Mouse (Mus musculus) heart, postnatal 10 days (tissue): ENCODE measurements at regions not wholly inside any gene's neighbourhood (a gene's known extent, or its start where the extent isn't known, plus 50 kb on each side); places are given as distances from the start of the nearest gene placed in this dataset.

ENCODE experiments used
- DNase-seq, 2 experiments: peaks; one replicate each; pipeline ENCODE4 v3.0.0; 2021
- intact Hi-C: fragments of 180-260 bp; cut with DNase I; formaldehyde crosslinking; loops from one replicate; pipeline ENCODE4 v1.15.1; 2025

DNA sequence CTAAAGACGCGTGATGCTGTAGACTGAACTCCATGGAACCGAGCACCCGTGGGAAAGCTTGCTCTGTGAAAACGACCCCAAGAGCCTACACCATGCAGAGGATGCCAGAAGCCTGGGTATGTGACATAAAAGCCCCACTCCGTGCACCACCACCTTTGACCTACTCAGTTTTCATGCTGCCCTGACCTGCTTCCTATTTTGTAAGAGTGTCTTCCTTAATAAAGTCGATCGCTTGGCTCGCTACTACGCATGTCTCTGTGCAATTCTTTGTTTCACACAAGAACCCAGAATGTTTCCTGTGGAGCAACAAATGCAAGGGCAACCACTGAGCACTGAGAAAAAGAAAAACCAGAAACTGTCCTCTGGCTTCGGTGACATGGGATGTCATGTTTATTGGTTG, 60.5 kb downstream of the Sec61b start:
- intact Hi-C loops: no loop called here
- no peak for DNase-seq

DNA sequence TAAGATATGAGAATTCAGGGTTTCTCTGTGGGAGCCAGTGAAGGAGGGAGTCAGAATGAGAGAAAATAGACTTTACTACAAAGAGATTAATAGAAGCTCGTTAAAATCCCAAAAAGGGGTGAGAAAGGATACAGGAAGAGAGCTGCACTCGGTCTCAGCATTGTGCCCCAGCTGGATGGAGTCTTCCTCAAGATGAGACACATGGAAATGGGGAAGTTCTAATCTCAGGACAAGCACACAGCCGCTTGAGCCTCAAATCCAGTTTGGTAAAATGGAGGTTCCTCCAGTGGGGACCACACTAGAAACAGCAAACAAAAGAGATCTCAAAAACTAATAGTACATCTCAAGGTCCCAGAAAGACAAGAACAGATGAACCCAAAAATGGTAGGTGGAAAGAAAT, 93.2 kb downstream of the Sec61b start:
- intact Hi-C loops: no loop called here
- no peak for DNase-seq

DNA sequence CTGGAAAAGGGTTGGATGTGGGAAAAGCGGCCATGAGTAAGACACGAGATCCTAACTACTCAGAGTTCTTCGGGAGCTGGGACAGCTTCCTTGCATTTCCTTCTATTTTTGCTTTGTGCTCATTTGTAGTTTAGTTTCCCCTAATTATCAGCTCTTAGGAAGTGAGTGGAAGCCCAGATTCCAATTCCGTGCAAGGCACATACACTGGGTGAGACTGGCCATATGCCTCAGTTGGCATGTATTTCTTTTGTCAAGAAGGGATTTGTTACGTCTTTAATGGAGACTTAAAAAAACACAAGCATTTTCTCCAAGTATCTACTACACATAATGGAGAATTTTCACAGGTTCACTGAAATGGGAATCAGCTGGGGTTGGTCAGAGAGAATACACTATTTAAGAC, 96.4 kb downstream of the Sec61b start:
- no peak for DNase-seq
- intact Hi-C loops: no loop called here

DNA sequence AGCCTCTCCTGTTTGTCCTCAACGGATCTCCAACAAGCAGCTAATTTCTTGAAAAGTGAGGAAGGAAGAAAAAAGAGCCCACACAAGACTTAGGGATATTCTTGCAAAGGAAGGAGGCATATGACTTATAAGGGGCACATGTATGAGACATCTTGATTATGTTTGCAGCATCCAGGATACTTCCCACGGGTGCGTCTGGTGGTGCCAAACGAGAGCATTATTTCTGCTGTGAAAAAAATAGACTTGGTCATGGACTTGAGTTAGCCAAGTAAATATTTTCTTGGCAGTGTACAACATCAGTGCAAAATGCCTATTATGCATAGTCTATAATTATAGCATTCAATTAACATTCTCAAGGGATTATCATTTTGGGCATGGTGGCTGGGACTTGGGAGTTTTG, 101.6 kb downstream of the Sec61b start:
- no peak for DNase-seq
- intact Hi-C loops: loop anchor here (5.0 kb wide), 1 partner anchor 466 kb away; no protein-coding TSS in a partner anchor

DNA sequence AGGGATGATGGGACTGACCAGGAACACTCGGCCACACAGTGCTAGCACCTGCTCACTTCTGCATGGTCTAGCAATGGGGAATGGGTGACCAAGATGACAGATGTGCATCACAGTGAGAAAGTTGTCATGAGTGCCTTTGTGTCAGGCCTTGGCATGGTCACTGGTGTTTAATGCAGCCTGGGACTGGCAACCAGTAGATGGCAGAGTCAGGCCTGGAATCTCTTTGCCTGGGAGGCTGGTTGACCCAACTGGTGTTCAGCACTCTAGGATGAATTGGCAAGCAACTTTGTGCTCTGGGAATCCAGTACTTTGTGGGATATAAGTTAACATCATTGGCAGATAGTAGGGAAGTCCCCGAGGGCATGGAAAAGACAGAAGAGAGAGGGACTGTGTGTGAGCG, 103.0 kb downstream of the Sec61b start:
- intact Hi-C loops: loop anchor here (5.0 kb wide), 1 partner anchor 465 kb away; no protein-coding TSS in a partner anchor
- peak; percentile 66 to 71 for DNase-seq

DNA sequence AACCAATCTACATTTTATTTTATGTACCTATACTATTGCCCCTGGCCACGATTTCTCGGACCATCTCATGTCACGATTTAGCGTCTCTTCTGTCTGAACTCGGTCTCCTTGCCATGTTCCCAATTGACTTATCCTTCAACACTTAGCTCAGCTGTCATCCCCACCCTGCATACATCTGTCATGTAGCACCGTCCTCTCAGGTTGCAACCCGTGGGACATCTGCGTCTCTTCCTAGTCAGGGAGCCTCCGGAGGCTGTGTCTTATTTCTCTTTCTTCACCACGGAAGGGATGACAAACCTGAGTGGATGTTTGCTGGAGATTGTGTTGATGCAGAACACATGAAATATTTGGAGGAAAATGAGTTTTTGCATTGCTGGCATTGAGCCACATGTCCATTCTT, 104.2 kb downstream of the Sec61b start:
- intact Hi-C loops: loop anchor here (5.0 kb wide), 1 partner anchor 464 kb away; no protein-coding TSS in a partner anchor
- no peak for DNase-seq

DNA sequence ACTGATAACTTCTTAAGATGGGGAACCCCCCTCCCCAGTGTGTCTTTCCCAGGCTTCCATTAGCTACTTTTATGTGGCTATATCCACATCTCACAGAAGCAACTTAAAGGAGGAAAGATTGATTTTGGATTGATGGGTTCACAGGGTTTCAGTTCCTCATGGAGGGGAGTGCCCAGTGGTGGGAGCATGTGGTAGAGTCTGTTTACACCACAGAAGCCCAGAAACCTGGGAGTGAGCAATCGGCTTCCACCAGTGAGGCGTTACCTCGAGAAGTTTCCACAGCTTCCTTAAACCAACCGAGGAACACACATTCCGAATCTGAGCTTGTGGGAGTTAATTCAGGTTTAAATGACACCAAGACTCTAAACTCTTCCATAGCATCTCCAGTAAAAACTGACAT, 106.1 kb downstream of the Sec61b start:
- intact Hi-C loops: no loop called here
- DNase-seq: no peak

DNA sequence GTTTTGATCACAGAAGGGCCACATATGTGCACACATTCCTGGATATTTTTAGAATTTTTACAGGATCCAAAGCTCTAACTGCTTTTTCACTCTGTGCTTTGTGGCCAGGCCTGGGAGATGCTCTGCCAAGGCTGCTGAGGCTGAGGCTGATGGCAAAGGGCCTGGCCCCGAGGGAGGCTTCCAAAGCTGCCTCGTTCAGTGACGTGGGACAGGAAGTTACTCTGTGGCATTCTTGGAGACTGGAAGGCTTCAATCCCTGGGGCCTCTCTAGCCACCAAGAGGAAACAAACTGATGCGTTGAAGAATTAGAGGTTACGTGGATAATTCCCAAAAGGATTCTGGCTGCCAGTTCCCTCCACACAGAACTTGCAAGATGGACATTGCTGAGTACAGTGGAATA, 112.8 kb downstream of the Sec61b start:
- intact Hi-C loops: no loop called here
- peak; percentile 75 to 76 for DNase-seq

DNA sequence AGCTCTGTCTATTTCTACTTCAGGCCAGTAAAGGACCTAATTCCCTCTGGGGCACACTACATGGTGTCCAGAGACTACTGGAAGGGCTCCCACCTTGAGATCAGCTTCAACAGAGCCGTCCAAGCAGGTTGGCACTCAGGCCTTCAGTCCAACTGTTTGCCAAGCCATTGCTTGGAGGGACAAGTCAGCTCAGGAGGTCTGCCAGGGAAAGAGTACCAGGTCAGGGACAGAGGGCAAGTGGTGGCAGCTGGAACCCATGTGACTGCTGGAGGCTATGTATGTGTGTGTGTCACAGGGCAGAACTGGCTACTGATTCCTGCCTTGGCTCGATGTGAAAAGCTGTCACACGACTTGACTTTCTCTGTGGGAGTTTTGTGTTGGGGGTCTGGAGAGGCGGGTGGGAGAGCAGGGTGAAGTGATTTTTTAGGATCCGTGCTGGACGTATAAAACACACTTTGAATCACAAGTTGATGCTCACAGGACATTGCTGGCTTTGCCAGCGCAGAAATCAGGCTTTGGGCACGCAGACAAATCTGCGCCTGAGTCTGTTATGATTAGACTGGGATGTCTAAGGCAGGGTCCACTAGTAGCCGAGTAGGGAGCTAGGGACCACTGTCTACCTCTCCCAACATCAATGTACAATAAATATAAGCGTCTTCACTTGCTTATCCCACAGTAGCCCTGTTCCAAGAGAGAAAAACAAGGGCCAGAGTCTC, 118.0 kb downstream of the Sec61b start:
- intact Hi-C loops: loop anchor here (2.0 to 10.0 kb wide), 2 partner anchors 158 to 452 kb away; partner anchors contain the start of gene Nr4a3
- peak; percentile 36 to 63 for DNase-seq

DNA sequence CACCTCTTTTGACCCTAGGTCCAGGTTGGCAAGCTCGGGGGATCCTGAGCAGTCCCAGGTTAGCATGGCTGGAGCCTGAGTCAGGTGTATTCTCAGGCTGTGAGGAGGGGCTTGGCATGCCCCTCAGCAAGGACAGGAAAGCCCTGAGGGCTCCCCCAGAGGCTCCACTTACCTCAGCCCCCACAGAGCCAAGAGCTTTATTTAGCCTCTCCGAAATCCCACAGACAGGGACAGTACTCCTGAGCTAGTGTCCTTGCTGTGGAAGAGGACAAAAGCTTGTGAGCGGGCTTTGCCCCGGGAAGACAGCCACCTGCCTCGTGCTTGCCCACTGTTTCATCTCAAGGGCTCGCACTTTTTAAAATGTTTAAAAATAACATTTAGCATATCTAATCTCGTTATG, 118.7 kb downstream of the Sec61b start:
- peak; percentile 57 to 79 for DNase-seq
- intact Hi-C loops: loop anchor here (2.0 to 10.0 kb wide), 2 partner anchors 158 to 452 kb away; partner anchors contain the start of gene Nr4a3

DNA sequence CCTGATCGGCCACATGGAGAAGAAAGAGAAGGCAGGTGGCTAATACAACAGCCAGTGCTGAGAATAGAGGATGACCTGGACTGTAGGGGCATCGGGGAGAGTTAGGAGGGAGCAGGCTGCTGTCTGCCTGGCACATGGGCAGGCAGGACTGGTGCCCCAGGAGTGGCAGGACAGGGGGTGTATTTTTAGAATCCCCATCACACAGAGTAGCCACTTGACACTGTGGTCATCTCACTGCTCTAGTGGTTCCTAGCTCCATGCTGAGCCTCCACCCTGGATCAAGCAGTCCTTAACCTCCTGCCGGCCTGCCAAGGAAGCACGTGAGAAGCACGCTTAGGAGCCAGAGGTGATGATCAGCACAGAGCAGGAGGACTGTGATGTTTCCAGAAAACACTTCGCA, 119.7 kb downstream of the Sec61b start:
- intact Hi-C loops: loop anchor here (2.0 to 10.0 kb wide), 2 partner anchors 77 to 159 kb away; no protein-coding TSS in a partner anchor
- peak; percentile 61 to 78 for DNase-seq

DNA sequence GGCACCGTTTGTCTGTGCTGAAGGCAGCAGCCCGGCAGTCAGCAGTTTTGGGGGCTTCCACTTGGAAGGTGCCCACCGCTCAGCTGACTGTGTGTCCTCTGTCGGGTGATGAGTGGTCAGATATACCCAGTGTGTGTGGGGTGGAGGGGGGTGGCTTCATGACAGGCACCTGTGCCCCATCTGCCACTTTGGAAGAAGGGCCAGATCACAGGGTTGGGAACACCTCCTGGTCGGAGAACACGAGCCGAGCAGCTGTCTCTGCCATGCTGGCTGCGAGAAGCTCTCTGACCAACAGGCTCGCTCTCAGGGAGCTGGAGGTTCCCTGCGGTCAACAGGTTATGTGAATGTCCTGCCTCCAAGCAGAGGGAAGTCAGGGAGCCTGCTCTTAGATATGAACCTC, 121.4 kb downstream of the Sec61b start:
- intact Hi-C loops: loop anchor here (2.0 to 10.0 kb wide), 2 partner anchors 75 to 161 kb away; no protein-coding TSS in a partner anchor
- no peak for DNase-seq

DNA sequence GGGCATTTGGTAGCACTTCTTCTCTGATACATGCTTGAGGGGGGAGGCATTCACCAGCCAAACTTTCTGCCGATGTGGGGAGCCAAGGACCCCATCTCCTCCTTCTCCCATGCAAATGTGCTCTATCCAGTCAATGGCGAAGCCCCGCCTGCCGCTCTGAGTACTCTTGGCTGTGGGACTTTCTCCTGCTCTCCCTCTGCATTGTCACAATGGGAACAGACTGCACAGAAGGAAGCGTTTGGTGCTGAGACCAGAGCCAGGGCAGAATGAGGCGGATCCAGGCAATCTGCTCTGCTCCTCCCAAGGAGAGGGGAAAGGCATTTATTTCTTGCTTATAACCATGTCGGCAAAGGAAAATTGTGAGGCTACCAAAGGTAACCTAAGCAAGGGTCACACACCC, 123.1 kb downstream of the Sec61b start:
- intact Hi-C loops: loop anchor here (10.0 kb wide), 1 partner anchor 163 kb away; no protein-coding TSS in a partner anchor
- no peak for DNase-seq

DNA sequence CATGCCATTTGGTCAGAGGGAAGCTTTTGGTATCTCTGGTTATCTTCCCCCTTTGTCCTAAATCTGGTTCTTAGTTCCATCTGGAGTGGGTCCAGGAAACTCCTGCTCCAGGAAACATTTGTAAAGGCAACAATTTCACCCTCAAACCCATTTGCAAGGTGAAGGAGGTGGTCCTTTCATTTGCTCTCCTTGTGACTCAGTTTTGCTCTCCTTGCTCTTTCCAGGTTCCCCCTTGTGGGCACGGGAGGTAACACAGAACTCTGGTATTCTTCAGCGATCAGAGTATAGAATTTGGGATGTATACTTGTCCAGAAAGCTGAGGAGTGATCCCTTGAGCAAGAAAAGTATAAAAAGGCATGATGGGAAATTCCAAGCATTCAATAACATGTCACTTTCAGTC, 123.8 kb downstream of the Sec61b start:
- intact Hi-C loops: loop anchor here (10.0 kb wide), 1 partner anchor 163 kb away; no protein-coding TSS in a partner anchor

DNA sequence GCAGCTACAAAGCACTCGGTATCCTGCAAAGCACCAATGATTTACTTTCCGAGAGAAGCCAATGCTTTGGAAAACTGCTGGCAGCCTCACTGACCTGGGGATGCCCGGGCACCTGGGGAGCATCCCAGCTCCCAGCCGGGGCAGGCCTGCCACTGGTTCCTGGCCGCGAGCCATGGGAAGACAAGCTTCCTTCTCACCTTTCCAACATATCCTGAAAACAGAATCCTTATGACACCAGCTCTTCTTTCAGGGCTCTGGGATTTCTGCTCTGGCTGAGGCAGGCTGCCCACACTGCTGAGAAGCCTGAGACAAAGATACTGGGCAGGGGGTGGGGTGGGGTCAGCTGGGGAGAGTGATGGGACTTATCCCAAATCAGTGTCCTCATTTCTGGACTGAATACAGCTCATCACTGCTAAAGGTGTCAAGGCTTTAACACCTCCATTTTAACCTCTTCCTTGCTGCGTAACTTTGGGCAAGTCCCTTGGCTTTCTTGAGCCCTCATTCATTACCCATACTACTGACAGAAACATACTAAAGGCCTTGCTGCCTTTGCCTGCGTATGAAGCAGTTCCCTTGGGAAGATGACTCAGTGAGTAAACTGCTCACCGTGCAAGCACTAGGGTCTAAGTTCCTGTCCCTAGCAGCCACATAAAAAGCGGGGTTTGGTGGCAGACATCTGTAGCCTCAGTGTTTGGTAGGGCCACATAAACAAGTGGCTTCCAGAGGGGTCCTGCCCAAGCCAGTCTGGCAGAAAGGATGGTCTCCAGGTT, 127.0 kb downstream of the Sec61b start:
- intact Hi-C loops: no loop called here
- no peak for DNase-seq

More for the DNA sequence above, 123.8 kb downstream of the Sec61b start:
- no peak for DNase-seq

DNA sequence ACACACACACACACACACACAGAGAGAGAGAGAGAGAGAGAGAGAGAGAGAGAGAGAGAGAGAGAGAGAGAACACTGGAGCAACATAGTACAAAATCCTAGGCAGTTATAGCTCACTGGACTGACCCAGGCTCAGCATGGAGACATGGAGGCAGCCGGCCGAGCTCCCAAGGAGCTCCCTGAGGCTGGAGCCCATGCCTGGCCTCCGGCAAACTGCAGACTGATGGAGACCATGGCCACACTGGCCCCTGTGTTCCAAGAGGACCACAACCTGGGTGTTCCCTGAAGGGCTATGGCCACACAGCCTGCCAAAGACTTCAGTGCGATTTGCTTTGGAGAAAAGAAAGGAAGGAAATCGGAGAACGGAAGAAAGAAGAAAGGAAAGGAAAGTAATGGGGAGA, 128.9 kb downstream of the Sec61b start:
- DNase-seq: peak in 1 of 2 experiments; percentile 51
- intact Hi-C loops: no loop called here

DNA sequence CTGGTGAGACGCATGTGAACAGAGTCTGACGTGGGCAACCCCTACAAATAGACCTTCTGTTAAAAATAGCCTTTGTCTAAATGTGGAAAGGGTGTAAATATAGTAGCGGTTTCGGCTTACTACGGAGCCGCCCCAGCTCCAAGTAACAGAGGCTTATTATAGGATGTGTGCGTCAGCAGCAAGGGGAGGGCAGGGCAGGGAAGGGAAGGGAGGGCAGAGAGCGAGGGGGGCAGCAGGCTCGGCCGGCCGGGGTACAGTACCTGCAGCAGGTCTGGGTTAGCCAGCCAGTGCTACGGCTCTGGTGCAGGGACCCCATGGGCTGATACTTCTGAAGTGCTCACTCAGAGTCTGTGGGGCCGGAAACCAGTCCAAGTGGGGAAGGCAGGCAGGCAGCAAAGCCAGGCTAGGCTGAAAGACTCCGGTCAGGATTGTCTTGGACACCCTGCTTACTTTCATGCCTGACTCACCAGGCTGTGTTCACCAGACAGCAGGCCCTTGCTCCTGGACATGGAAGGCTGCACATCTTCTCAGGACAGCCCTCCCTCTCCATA, 129.5 kb downstream of the Sec61b start:
- intact Hi-C loops: no loop called here
- peak; percentile 70 to 76 for DNase-seq

DNA sequence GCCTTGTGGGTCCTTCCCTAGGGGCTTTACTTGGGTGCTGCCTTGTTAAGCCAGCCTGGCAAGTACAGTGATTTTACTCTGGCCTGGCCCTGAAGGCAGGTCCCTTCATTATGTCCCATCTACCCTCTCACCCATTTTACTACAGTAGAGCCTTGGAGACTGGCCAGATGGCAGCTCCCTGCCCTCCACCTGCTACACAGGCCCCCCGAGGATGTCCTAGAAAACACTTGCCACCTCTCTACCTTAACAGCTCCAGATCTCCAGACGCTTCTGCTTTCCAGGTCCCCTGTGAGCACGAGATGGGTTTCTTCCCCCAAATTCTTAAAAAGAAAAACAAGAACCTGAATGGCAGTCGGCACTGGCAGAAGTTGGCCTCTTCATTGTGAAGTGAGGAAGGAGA, 131.2 kb downstream of the Sec61b start:
- intact Hi-C loops: no loop called here
- no peak for DNase-seq

DNA sequence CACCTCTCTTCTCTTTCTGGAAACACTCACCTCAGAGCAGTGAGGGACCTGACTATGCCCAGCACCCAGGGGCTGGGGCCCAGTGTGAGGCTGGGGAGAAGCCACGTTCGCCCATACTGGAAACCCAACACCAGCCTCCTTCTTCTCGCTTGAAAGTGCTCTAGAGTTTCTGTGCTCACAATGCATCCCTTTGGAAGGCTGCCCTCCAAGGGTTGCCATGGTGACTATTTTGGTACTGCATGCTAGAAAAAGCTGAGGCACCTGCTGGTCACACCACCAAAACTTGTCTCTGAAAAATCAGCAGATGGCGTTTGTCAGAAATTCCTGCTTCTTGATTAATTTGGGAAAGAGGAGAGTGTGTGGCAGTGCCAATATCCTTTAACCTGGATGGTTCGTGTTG, 134.2 kb downstream of the Sec61b start:
- no peak for DNase-seq
- intact Hi-C loops: no loop called here

DNA sequence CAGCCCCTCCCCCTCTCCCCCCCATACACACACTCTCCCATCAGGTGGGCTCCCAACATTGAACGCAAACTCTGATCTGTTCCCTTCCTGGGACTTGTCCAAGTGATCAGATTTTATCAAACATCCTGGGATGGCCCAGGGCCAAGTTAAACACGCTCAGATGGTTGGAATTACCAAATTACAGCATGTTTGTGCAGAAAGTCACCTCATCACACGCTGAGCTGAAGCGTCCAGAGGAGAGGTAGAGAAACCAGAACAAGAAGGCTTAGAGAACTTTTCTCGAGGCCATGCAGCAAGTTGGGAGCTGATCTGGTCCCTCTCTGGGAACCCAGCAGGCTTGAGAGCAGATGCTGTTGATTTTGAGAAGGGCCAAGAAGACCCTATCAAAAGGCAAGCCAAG, 136.5 kb downstream of the Sec61b start:
- intact Hi-C loops: no loop called here
- DNase-seq: no peak

DNA sequence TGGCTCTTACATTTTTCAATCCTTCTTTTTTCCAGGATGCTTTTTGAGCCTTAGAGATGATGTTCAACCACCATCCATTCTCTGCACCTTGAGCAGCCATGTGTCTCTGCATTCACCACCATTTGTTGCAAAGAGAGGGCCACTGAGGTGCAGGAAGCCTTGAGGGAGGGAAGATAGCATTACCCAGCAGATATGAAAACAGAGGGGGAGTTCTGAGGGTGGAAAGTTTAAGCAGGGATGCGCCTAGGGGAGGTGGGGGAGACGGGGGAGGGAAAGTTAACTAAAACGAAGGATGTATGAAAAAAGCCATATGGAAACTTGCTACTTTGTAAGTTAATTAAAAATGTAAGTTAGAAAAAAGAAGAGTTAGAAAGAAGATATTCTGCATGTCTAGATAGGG, 142.1 kb downstream of the Sec61b start:
- no peak for DNase-seq
- intact Hi-C loops: no loop called here
